Mouse (Mus musculus) cerebellum, adult 2 months (tissue): Measurements from ENCODE around the gene Zfp710.

Experiments used
- CTCF ChIP-seq: fragments of 200-500 bp; IDR thresholded peaks from 2 replicates; pipeline ENCODE4 v1.5.1; 2011; ENCODE audit warnings: low read depth, mild to moderate bottlenecking, control low read depth, low read length, moderate library complexity, borderline replicate concordance; ENCODE audit not compliant: insufficient read depth
- POLR2A ChIP-seq: fragments of 200-500 bp; IDR thresholded peaks from 2 replicates; pipeline ENCODE4 v1.6.1; 2011; ENCODE audit warnings: low read length, control low read depth, borderline replicate concordance; ENCODE audit not compliant: insufficient read depth

GRCm38 (mm10) chr7:80010680-80011079 is 13.9 kb upstream of the Zfp710 start:
- TF ChIP-seq POLR2A = no peak
- no peak for TF ChIP-seq CTCF
